Mouse (Mus musculus): ENCODE measurements at regions not wholly inside any gene's neighbourhood (a gene's known extent, or its start where the extent isn't known, plus 50 kb on each side); places are given as distances from the start of the nearest gene placed in this dataset.

DNA sequence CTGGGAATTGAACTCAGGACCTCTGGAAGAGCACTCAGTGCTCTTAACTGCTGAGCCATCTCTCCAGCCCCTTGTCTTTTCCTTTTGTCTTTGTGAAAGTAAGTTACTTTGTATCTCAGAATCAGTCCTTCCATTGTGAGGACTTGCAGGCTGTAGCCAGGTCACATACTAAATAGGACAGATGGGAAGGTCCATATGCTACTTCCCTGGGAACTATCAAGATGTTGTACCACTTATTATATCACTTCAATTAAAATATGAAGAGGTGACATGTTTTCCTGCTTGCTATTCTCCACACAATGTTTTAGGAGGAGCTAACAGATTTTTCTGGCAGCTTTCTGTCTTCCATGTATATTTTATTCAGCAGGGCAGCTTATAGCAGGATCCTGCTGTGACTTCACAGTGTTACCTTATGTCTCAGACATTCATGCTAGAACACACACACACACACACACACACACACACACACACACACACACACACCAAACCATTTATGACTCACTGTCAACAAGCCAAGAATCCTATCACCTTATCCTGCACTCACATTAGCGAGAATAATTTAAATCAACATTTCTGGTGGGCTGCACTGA, 179.6 kb upstream of the Fermt1 start:
- Histone ChIP-seq H3K4me1 (replicated peaks; ENCODE audit: low read depth, low read length) (no peaks in the 10 kb centered on the region), H3K9me3 (ENCODE audit: low read length) (no peaks in the 10 kb centered on the region), H3K27me3 (ENCODE audit: insufficient read depth, low read length) (no peaks in the 10 kb centered on the region), H3K4me3 (replicated peaks; ENCODE audit: low read length) (no peak overlapping the region), H3K36me3 (ENCODE audit: insufficient read depth, low read length) (no peaks in the 10 kb centered on the region)
- no peak for TF ChIP-seq POU5F1 (IDR thresholded peaks at IDR 0.05; ENCODE audit: borderline replicate concordance, low read length)
- TF ChIP-seq CTCF (conservative IDR thresholded peaks at IDR 0.05; ENCODE audit: low read length): no peak
- no peak for TF ChIP-seq NANOG (IDR thresholded peaks at IDR 0.05; ENCODE audit: borderline replicate concordance, low read length)

DNA sequence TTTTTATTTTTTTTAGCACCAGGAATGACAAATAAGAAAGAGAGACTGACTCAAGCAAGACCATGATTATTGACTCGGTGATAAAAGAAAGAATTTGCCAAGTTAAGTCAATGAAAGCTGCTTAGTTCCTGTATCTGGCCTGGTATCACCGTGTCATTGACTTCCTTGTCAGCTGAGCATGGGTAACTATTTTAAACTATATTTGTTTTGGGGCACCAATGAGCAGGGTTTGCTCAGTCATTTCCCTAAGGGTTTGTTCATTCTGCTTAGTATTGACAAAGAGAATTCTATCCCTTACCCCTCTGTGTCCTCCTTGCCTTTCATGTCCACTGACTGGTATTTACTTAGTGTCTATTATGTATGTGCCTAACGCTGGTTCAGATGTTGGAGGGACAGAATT, 189.2 kb upstream of the Fermt1 start:
- TF ChIP-seq CTCF (conservative IDR thresholded peaks at IDR 0.05; ENCODE audit: low read length): no peak
- no peak for TF ChIP-seq NANOG (IDR thresholded peaks at IDR 0.05; ENCODE audit: borderline replicate concordance, low read length)
- no peak for TF ChIP-seq POU5F1 (IDR thresholded peaks at IDR 0.05; ENCODE audit: borderline replicate concordance, low read length)
- Histone ChIP-seq H3K4me1 (replicated peaks; ENCODE audit: low read depth, low read length) (no peaks in the 10 kb centered on the region), H3K4me3 (replicated peaks; ENCODE audit: low read length) (no peak overlapping the region), H3K9me3 (ENCODE audit: low read length) (no peaks in the 10 kb centered on the region), H3K27me3 (ENCODE audit: insufficient read depth, low read length) (no peaks in the 10 kb centered on the region), H3K36me3 (ENCODE audit: insufficient read depth, low read length) (no peaks in the 10 kb centered on the region)

DNA sequence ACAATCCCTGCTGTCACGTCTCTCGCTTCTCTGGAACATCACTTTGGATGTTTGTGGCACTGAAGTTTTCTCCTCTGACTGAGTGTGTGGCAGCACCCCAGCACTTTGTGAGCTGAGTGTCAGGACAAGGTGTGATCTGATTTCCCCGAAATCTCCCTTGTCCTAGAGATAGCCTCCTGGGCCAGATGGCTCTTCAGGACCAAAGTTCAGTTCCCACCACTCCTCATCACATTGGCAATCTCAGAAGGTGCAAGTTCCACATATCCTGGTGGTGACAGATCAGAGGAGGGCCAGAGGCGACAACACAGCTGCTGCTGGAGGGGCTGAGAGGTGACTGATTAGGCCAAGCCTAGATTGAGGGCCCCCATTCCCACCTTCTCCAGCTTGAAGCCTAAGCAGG, 193.2 kb upstream of the Fermt1 start:
- no peak for TF ChIP-seq POU5F1 (IDR thresholded peaks at IDR 0.05; ENCODE audit: borderline replicate concordance, low read length)
- TF ChIP-seq NANOG (IDR thresholded peaks at IDR 0.05; ENCODE audit: borderline replicate concordance, low read length): no peak
- TF ChIP-seq CTCF (conservative IDR thresholded peaks at IDR 0.05; ENCODE audit: low read length): no peak
- Histone ChIP-seq H3K4me1 (replicated peaks; ENCODE audit: low read depth, low read length) (no peaks in the 10 kb centered on the region), H3K36me3 (ENCODE audit: insufficient read depth, low read length) (no peaks in the 10 kb centered on the region), H3K4me3 (replicated peaks; ENCODE audit: low read length) (no peak overlapping the region), H3K27me3 (ENCODE audit: insufficient read depth, low read length) (no peaks in the 10 kb centered on the region), H3K9me3 (ENCODE audit: low read length) (no peaks in the 10 kb centered on the region)

DNA sequence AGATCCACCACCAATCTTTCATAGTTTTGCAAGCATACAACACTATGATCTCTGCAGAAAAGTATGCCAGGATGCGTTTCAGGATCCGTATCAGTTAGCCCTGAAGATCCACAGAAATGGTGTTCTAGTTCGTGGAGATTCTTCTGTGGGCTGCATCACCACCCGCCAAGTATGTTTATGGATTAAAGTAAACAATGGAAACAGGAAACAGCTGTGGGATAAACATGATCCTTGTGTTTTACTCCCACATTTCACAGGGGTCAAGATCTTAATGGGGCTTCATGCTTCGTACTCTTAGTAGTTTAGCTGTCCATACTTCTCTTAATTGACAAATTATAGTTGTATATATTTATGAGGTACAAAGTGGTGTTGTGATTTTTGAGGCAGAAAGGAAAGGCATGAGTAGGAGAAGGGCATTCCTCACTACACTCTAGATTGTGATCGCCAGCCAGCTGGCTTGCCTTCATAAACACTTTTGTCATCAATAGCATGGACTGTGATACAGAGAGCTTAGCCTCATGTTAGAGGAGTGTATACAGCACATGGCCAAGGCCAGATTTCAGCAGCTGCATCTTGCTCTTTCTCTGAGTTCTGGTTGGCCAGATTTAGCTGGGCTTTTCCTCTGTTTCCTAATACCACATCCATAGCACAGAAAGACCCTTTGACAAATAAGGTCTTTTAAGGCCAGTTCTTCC, 195.8 kb upstream of the Fermt1 start:
- Histone ChIP-seq H3K27me3 (ENCODE audit: insufficient read depth, low read length) (no peaks in the 10 kb centered on the region), H3K9me3 (ENCODE audit: low read length) (no peaks in the 10 kb centered on the region), H3K4me1 (replicated peaks; ENCODE audit: low read depth, low read length) (no peaks in the 10 kb centered on the region), H3K36me3 (ENCODE audit: insufficient read depth, low read length) (no peaks in the 10 kb centered on the region), H3K4me3 (replicated peaks; ENCODE audit: low read length) (no peak overlapping the region)
- TF ChIP-seq CTCF (conservative IDR thresholded peaks at IDR 0.05; ENCODE audit: low read length): no peak
- no peak for TF ChIP-seq NANOG (IDR thresholded peaks at IDR 0.05; ENCODE audit: borderline replicate concordance, low read length)
- no peak for TF ChIP-seq POU5F1 (IDR thresholded peaks at IDR 0.05; ENCODE audit: borderline replicate concordance, low read length)

DNA sequence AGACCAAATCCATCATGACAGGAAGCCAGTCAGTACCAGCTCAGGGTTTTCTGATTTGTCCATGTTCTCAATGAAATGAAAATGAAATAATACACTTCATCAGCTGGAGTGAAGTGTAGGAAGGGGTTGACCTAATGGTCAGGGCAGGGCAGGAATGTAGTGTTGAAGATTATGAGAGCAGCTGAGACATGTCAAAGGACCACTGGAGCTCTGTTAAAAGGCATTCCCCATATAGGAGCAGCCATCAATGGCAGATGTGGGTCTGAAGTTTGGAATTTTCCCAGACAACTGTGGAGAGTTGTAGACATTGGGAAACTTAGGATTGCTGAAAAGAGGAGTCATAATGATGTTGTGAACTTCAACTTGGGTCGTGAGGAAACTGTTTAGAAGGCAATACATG, 206.8 kb upstream of the Fermt1 start:
- no peak for TF ChIP-seq CTCF (conservative IDR thresholded peaks at IDR 0.05; ENCODE audit: low read length)
- no peaks in the 10 kb centered on the region for H3K36me3 ChIP-seq (ENCODE audit: insufficient read depth, low read length)
- no peaks in the 10 kb centered on the region for H3K27me3 ChIP-seq (ENCODE audit: insufficient read depth, low read length)
- H3K4me1 ChIP-seq (replicated peaks; ENCODE audit: low read depth, low read length): no peaks in the 10 kb centered on the region
- H3K9me3 ChIP-seq (ENCODE audit: low read length): no peaks in the 10 kb centered on the region
- H3K4me3 ChIP-seq (replicated peaks; ENCODE audit: low read length): no peak overlapping the region

DNA sequence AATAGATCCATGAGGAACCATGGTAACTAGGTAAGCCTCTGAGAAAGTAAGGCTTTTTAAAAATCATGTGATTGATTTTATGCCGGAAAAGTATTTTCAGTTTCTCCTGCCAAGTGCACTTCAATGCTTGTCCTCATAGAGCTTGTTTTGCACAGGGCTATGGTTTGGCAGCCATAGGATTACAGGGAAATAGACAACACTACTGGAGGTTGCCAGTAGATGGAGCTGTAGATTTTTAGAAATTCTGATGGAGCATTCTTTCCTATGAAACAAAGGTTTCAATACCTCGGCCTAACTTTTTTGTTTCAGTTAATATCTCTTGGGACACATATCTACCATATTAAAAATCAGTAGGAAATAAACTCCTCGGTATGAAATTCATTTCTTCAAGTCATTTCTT, 210.8 kb upstream of the Fermt1 start:
- Histone ChIP-seq H3K27me3 (ENCODE audit: insufficient read depth, low read length) (no peaks in the 10 kb centered on the region), H3K36me3 (ENCODE audit: insufficient read depth, low read length) (no peaks in the 10 kb centered on the region), H3K4me3 (replicated peaks; ENCODE audit: low read length) (no peak overlapping the region), H3K9me3 (ENCODE audit: low read length) (no peaks in the 10 kb centered on the region), H3K4me1 (replicated peaks; ENCODE audit: low read depth, low read length) (peaks cover 19% of the 10 kb centered on the region)
- no peak for TF ChIP-seq POU5F1 (IDR thresholded peaks at IDR 0.05; ENCODE audit: borderline replicate concordance, low read length)
- peak; percentile 67 for TF ChIP-seq CTCF (conservative IDR thresholded peaks at IDR 0.05; ENCODE audit: low read length)

DNA sequence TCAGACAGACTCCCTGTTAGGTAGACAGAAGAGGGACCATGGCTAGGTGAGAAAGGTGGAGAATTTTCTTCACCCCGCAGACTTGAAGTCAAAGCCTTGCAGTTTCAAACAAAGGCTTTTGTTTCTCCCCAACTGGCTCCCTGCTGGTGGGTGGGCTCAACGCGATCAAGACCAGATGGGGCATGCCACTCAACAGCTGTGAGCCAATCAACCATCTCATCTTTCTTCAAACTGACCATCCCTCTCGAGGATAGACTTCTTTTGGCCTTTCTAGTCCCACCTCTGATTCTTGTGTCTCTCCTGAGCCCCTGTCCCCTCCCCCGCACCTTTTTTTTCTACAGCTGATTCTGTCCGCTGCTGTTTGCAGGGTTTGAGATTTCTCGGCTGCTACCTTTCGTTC, 212.5 kb upstream of the Fermt1 start:
- peaks cover 23% of the 10 kb centered on the region for H3K4me1 ChIP-seq (replicated peaks; ENCODE audit: low read depth, low read length)
- TF ChIP-seq POU5F1 (IDR thresholded peaks at IDR 0.05; ENCODE audit: borderline replicate concordance, low read length): no peak
- no peak for TF ChIP-seq CTCF (conservative IDR thresholded peaks at IDR 0.05; ENCODE audit: low read length)
- TF ChIP-seq NANOG (IDR thresholded peaks at IDR 0.05; ENCODE audit: borderline replicate concordance, low read length): no peak
- H3K9me3 ChIP-seq (ENCODE audit: low read length): no peaks in the 10 kb centered on the region
- H3K27me3 ChIP-seq (ENCODE audit: insufficient read depth, low read length): no peaks in the 10 kb centered on the region
- no peaks in the 10 kb centered on the region for H3K36me3 ChIP-seq (ENCODE audit: insufficient read depth, low read length)
- no peak overlapping the region for H3K4me3 ChIP-seq (replicated peaks; ENCODE audit: low read length)

DNA sequence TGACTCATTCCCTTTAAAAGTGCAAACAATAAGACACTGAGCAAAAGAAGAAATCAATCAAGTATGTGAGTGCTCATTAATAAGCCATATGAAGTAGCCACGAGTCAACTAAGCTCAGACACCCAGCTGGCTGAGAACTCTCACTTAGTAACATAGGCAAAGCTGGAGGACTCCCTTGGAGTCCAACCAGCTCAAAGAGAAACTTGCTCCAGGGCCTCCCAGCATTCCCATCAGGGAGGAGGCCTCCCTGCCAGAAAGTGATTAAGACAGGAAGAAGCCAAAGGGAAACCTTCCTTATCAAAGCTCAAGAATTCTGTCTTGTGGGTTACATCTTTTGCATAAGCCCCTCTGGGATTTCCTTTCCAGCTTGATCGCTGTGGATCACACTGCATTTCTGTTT, 213.7 kb upstream of the Fermt1 start:
- peaks cover 23% of the 10 kb centered on the region for H3K4me1 ChIP-seq (replicated peaks; ENCODE audit: low read depth, low read length)
- TF ChIP-seq POU5F1 (IDR thresholded peaks at IDR 0.05; ENCODE audit: borderline replicate concordance, low read length) (no peak), CTCF (conservative IDR thresholded peaks at IDR 0.05; ENCODE audit: low read length) (no peak), NANOG (IDR thresholded peaks at IDR 0.05; ENCODE audit: borderline replicate concordance, low read length) (no peak)
- no peak overlapping the region for H3K4me3 ChIP-seq (replicated peaks; ENCODE audit: low read length)
- H3K27me3 ChIP-seq (ENCODE audit: insufficient read depth, low read length): no peaks in the 10 kb centered on the region
- H3K36me3 ChIP-seq (ENCODE audit: insufficient read depth, low read length): no peaks in the 10 kb centered on the region
- H3K9me3 ChIP-seq (ENCODE audit: low read length): no peaks in the 10 kb centered on the region

DNA sequence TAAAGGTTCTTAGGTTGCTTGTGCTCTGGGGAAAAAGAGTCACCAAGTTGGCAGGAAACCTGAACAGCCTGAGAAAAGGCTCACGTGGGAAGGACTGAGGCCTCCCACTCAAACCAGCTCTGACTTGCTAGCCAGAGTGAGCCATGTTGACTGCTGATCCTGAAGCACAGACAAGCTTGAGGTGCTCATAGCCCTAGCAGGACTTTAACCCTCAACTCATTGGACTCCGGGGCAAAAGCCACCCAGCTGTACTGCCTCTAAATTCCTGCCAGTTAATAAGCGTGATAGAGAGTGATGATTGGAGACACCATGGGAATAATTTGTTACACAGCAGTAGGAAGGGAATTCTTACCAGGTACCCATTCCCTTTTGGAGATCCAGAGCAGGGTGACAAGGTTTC, 230.7 kb upstream of the Fermt1 start:
- Histone ChIP-seq H3K36me3 (ENCODE audit: insufficient read depth, low read length) (no peaks in the 10 kb centered on the region), H3K27me3 (ENCODE audit: insufficient read depth, low read length) (no peaks in the 10 kb centered on the region), H3K4me3 (replicated peaks; ENCODE audit: low read length) (no peak overlapping the region), H3K9me3 (ENCODE audit: low read length) (no peaks in the 10 kb centered on the region), H3K4me1 (replicated peaks; ENCODE audit: low read depth, low read length) (peaks cover 7% of the 10 kb centered on the region)
- no peak for TF ChIP-seq CTCF (conservative IDR thresholded peaks at IDR 0.05; ENCODE audit: low read length)
- TF ChIP-seq NANOG (IDR thresholded peaks at IDR 0.05; ENCODE audit: borderline replicate concordance, low read length): no peak
- TF ChIP-seq POU5F1 (IDR thresholded peaks at IDR 0.05; ENCODE audit: borderline replicate concordance, low read length): no peak

Data from E14TG2a.4 (cell line).